Mouse (Mus musculus): ENCODE measurements around the gene Sptbn1.

DNA sequence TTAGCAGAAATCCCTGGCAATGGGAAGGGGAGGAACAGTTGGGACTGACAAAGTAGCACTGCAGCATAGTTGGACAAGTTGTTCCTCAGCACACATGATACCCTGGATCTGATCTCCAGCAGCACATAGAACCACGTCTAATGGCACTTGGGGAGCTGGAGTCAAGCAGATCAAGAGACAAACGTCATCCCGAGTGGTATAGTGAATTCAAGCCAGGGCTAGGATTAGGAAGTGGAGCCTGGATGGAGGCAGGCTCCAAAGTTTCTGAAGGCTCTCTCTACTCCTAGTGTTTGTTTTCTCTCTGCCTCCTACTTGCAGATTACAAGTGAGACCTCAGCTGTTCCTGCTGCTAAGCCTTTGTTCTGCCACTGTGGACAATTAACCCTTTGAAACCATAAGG is 27.1 kb downstream of the Sptbn1 start:
- TF ChIP-seq CTCF (IDR thresholded peaks at IDR 0.05; ENCODE audit: extremely low read depth, insufficient read depth, insufficient read length, insufficient replicate concordance) (no peak), POLR2A (IDR thresholded peaks at IDR 0.05; ENCODE audit: low read depth, low read length) (no peak)

All from spleen, adult 2 months (tissue).